Mouse (Mus musculus) frontal cortex, postnatal 25 days (tissue): Measurements from ENCODE around the gene Mesp1.

Experiments
- DNase-seq, 2 experiments: peaks; one replicate each; pipeline ENCODE4 v3.0.0; 2022; ENCODE audit warnings: low spot score in 2 of 2

Mesp1 gene

DNA sequence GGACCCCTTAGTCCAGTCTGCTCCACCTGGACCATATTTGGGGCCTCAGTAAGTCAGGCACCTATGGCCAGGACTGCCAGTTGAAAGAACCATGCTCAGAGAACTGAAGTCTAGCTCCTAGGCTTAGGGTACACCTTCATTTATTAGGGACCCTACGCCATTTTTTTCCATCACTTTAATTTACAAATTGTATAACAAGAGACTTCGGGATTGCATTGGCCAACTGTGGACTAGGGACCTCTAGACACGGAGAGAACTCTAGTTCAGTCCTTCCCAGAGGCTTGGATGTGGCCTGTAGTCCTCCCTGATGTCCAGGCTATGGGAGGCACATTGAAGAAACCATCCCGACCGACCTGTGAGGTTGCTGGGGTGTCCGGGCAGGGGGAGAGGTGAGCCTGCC lies at the start of gene Mesp1:
Mesp1 (minus strand) TSS at position 101 of the 400 bp plus-strand sequence.
- DNase-seq: no peak

DNA sequence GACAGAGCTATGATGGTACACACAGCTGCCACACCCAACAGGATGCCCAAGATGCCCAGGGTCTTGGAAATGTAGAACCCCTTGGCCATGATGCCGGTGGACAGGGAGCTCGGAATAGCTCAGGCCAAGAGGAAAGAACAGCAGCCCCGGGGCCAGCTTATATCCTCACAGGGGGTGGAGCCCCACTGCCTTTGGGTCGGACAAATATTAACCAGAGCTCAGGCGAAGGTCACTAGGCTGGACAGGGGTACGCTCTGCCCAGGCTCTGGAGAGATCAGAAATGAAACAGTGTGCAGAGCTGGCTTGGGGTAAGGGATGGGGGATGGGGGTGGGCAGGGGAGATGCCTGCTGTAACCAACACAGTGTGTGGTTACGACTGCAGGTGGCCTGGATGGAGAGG lies 48.6 kb upstream of the Mesp1 start:
- DNase-seq: no peak

- DNase-seq: no peak
These were observed 43.7 kb upstream of the Mesp1 start for GRCm38 (mm10) chr7:79837247-79837646.

- DNase-seq: no peak
These were observed 41.6 kb upstream of the Mesp1 start for GRCm38 (mm10) chr7:79835196-79835595.

- no peak for DNase-seq
These were observed 39.4 kb upstream of the Mesp1 start for GRCm38 (mm10) chr7:79832980-79833379.

DNA sequence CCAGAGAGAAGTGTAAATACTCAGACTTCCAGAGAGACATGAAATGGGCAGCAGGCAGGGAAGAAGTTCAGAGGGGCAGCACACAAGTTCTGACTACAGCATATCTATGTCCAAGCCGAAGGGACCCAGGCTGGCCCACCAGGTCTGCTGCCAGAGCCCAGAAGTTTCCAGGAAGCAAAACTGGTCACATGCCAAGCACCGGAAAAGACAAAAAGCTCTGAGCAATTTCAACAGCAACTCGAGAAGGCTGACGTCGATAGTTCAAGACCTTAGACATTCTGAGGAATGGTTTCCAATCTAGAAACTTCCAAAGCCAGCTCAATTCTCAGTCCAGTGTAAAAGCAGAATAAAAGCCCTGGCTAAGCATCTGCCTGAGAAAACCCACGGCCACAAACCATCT lies 38.0 kb upstream of the Mesp1 start:
- no peak for DNase-seq

- no peak for DNase-seq
These were observed 37.6 kb upstream of the Mesp1 start for GRCm38 (mm10) chr7:79831145-79831544.

- DNase-seq: no peak
These were observed 34.8 kb upstream of the Mesp1 start for GRCm38 (mm10) chr7:79828341-79828740.

GRCm38 (mm10) chr7:79822092-79822695 lies 28.6 kb upstream of the Mesp1 start:
- DNase-seq: no peak

DNA sequence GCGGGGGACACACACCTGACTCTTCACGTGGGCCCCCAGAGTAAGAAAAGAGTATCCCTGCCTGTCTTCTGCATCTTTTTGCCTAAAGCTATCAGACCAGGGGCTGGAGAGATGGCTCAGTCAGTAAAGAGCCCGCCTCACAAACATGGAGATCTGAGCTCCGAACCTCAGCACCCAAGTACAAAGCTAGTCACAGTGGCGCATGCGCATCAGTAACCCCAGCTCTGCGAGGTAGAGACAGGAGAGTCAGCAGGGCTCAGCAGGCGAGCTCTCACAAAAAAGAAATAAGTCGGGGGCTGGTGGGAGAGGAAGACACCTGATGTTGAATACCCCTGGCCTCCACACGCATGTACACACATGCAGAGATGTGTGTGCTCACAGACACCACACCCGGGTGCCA lies 26.4 kb upstream of the Mesp1 start:
- no peak for DNase-seq

DNA sequence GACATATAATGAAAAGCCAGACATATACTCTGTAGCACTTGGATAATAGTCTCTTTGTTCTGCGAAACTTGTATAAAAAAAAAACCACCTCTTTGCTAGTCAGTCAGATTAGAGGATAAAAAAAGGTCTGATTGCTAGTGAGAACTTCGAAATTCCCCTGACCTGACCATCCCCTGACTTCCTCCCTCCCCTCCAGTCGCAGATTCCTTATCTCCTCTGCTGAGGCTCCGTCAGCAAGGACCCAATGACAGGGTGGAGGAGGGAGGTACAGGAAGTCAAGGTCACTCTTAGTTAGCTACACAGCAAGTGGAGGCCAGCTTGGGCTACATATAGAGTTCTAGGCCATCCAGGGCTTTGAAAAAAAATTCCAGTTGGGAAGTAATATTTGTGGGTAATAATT lies 25.9 kb upstream of the Mesp1 start:
- DNase-seq: no peak

GRCm38 (mm10) chr7:79818321-79818720 lies 24.7 kb upstream of the Mesp1 start:
- no peak for DNase-seq

DNA sequence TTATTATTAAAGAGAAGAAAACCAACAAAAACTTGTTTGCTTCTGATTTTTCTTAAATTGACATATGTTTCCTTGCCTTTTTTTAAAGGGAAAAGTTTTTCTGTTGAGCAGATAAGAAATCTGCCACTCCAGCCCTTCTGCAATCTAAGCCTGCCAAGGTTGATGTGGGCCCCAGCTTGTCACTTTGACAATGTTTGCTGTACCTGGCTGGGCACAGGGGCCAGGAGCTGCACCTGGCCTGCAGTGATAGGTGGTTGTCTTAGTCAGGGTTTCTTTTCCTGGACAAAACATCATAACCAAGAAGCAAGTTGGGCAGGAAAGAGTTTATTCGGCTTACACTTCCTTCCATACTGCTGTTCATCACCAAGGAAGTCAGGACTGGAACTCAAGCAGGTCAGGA lies 19.8 kb upstream of the Mesp1 start:
- DNase-seq: no peak

GRCm38 (mm10) chr7:79810611-79811506 lies 17.3 kb upstream of the Mesp1 start, which contains the start of gene Mesp2:
Mesp2 (plus strand) TSS chr7:79810727.
- peak; percentile 42 to 53 for DNase-seq

- DNase-seq: no peak
These were observed 15.0 kb upstream of the Mesp1 start for GRCm38 (mm10) chr7:79808561-79808960.

DNA sequence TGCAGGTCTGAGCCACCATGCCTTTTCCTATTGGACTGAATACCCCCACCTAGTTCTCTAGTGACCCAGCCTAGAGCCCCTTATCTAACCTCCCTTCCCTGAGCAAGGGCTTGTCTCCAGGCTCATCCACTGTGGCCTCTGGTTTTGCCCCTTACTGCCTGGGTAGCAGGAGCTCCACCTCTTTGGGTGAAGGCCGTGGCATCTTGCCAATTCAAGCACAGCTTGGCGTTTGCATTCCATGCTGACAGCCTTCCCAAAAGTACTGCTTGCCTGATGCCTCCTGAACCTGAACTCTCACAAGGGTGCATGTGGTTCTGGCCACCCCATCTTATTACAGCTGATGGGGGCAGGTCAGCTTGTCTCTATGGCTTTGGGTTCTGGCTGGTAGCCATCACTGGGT lies 10.3 kb upstream of the Mesp1 start:
- no peak for DNase-seq

DNA sequence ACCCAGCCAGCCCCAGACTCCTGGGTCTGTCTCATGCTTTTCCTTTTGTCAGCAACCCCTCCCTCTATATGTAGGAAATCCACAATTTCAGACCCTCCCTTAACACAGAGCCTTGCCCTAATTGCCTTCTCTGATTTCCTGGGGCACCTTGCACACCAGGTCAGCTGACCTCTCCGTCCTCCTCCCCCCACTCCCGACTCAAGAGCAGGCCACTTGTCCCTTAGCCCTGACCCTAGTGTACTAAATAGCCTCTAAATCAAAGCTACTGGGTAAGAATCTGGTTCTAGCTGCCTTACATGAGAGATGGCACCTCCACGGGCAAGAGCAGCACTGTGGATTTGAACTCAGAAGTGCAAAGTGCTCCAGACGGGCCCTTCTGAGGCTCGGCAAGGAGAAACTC lies 8.4 kb upstream of the Mesp1 start:
- no peak for DNase-seq

- DNase-seq: no peak
These were observed 7.8 kb upstream of the Mesp1 start for GRCm38 (mm10) chr7:79801391-79801790.

DNA sequence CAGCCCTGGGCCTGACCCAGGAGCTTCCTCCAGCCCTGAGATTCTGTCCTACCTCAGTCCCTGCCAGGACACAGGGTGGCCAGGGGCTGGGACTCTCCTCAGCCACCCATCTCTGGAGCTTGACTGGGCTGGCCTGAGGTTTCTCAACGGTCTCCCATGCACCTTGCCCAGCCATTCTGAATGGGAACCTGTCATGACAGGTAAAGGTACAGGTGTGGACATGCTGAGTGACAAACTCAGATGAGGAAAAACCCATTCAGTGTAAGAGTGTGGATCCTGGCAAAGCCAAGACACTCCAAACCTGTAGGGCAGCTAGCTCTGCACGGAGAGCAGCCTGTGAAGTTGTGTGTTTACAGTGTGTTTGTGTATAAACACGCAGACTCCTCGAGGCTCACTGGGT lies 6.7 kb upstream of the Mesp1 start:
- no peak for DNase-seq

DNA sequence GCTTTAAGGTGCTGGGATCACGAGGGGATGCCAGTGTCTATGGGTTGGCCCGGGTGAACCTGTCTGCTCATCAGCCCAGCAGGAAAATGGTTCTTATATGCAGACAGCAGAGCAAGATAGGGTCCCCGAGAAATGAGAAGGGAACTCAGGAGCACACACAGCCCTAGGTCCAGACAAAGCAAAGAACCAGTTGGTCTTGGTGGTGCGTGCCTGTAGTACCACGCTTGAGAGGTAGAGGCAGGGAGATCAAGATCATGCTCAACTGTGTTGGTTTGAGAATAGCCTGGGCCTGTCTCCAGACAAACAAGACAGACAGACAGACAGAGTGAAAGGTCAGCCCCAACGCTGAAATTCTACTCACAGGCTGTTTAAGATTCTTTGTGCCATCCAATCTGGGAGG lies 5.9 kb upstream of the Mesp1 start:
- no peak for DNase-seq

GRCm38 (mm10) chr7:79799048-79799447 lies 5.5 kb upstream of the Mesp1 start:
- peak; percentile 78 to 83 for DNase-seq

DNA sequence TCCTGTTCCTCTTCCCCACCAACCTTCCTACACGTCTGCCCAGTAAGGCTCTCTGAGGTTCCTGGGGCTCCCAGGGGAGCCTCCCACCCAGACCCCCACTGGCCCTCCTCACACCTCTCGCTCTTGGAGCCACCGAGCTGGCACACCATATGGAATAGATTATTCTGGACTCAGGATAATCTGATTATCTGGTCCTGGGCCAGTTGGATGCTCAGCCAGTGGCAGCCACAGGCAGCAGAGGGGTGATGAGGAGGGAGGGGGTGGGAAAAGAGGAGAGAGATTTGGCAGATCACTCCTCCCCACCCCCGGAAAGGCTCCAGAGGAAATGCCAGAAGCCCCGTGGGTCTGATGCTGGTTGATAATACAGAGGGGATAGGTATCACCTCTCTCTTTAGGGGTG lies 5.0 kb upstream of the Mesp1 start:
- DNase-seq: no peak
